Mouse (Mus musculus) stomach, postnatal 0 days (tissue): ENCODE results near the gene Arrdc2. TPM values are rescaled to one million over a fixed set of nuclear protein-coding genes. Genes with fewer than 3 reads are reported as not detected.

Experiments
- ATAC-seq: fragments of 200-750 bp; cut with Nextera tagmentation; 2 replicates; pipeline ENCODE4 v1.8.0; 2017; ENCODE audit not compliant: low FRiP score, low TSS enrichment
- DNase-seq: peaks from one replicate; pipeline ENCODE4 v3.0.0-alpha.2; 2016; ENCODE audit warnings: low spot score
- H3K27ac ChIP-seq: fragments of 300-500 bp; sonication (generic); replicated peaks from 2 replicates; pipeline ENCODE4 v1.5.1; 2014; ENCODE audit warnings: mild to moderate bottlenecking, control low read depth
- H3K27me3 ChIP-seq: fragments of 300-500 bp; sonication (generic); 2 replicates; pipeline ENCODE4 v1.6.1; 2014; ENCODE audit warnings: low read length; ENCODE audit not compliant: control insufficient read depth, insufficient read depth
- H3K36me3 ChIP-seq: fragments of 300-500 bp; sonication (generic); 2 replicates; pipeline ENCODE4 v1.6.1; 2014; ENCODE audit warnings: low read length, mixed read lengths; ENCODE audit not compliant: control insufficient read depth, insufficient read depth
- H3K4me1 ChIP-seq: fragments of 300-500 bp; sonication (generic); replicated peaks from 2 replicates; pipeline ENCODE4 v1.6.1; 2014; ENCODE audit warnings: antibody characterized with exemption; ENCODE audit not compliant: control insufficient read depth, insufficient read depth
- H3K4me2 ChIP-seq: fragments of 300-500 bp; sonication (generic); replicated peaks from 2 replicates; pipeline ENCODE4 v1.6.1; 2014; ENCODE audit warnings: low read depth, mild to moderate bottlenecking, control low read depth, moderate library complexity
- H3K4me3 ChIP-seq: fragments of 300-500 bp; sonication (generic); 2 replicates; pipeline ENCODE4 v1.5.1; 2014; ENCODE audit warnings: low read depth, low read length, control low read depth
- H3K9ac ChIP-seq: fragments of 300-500 bp; sonication (generic); 2 replicates; pipeline ENCODE4 v1.6.1; 2014; ENCODE audit warnings: mild to moderate bottlenecking, low read length, control low read depth, mixed read lengths
- H3K9me3 ChIP-seq: fragments of 300-500 bp; sonication (generic); 2 replicates; pipeline ENCODE4 v1.6.1; 2016; ENCODE audit warnings: low read length; ENCODE audit not compliant: control insufficient read depth
- CTCF ChIP-seq: IDR thresholded peaks from 2 replicates; pipeline ENCODE4 v1.5.1; 2016; ENCODE audit warnings: antibody characterized with exemption, low read depth, mild to moderate bottlenecking, moderate library complexity
- EP300 ChIP-seq: optimal IDR thresholded peaks from 2 replicates; pipeline ENCODE3; 2016; ENCODE audit warnings: antibody characterized with exemption
- WGBS: fragments of 180-500 bp; shearing (Covaris S2); extraction: QIAGEN DNeasy Blood & Tissue Kit; methylation state at CpG from one replicate; pipeline ENCODE4 v1.1.7; 2014; 5-methylcytosine and 5-hydroxymethylcytosine counted together
- microRNA-seq: library from miRNA; unstranded; fragments of <30 nt; microRNA quantifications from one replicate; pipeline ENCODE4, GENCODE M21; 2016
- polyA plus RNA-seq: library from polyadenylated mRNA; unstranded; fragments of >200 nt; fragmentation: Nextera tagmentation; extraction: Ambion mirVana; gene quantifications from 2 replicates; pipeline ENCODE4 v1.2.1, GENCODE M21; 2015

Arrdc2 gene
- polyA plus RNA-seq, 1 experiment from 2014 or later, result 6.8 TPM

- DNase-seq, result no peak
Observed at GRCm38 (mm10) chr8:70790846-70791245, 48.7 kb downstream of the Arrdc2 start.

DNA sequence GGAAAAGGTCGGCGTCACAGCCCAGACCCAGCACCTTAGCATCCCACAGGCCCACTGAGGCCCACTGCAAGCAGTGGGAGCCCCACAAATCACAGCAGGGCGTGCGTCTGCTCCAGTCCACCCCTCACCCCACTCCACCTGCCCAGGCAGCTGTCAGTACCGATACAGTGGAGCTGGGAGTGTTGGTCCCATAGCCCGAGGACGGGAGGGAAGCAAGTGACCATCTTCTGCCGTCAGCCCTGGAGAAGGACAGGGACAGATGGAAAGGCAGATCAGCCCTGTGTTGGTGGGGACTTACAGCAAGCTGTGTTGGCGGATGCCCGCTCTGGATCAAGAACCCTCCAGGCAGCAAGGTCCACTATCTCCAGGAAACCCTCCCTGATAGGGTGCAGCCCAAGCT is 50.5 kb downstream of the Arrdc2 start:
- TF ChIP-seq CTCF (no peak), EP300 (no peak)
- no peaks in the 10 kb centered on the region for H3K27me3 ChIP-seq
- H3K4me3 ChIP-seq, result no peak overlapping the region
- H3K4me2 ChIP-seq, result no peak overlapping the region
- peaks cover 8% of the 10 kb centered on the region for H3K36me3 ChIP-seq
- 90% methylated on average over 10 of the region's 10 CpGs for WGBS
- no peak for ATAC-seq
- H3K9me3 ChIP-seq, result no peaks in the 10 kb centered on the region
- DNase-seq, result no peak
- H3K9ac ChIP-seq, result no peak overlapping the region
- no peak overlapping the region for H3K27ac ChIP-seq
- peaks cover 8% of the 10 kb centered on the region; the same call in 1 of the 2 replicates for H3K4me1 ChIP-seq

More at GRCm38 (mm10) chr8:70790846-70791245, 48.7 kb downstream of the Arrdc2 start:
- Histone ChIP-seq H3K36me3 (peaks cover 5% of the 10 kb centered on the region), H3K9me3 (no peaks in the 10 kb centered on the region), H3K27ac (no peak overlapping the region; the same call in 1 of the 2 replicates), H3K4me1 (peaks cover 8% of the 10 kb centered on the region; the same call in 1 of the 2 replicates), H3K4me3 (peak overlapping the region; percentile 4; the same call in 1 of the 2 replicates), H3K9ac (peak overlapping the region; percentile 71), H3K27me3 (no peaks in the 10 kb centered on the region), H3K4me2 (peak overlapping the region; percentile 60)
- no peak for TF ChIP-seq CTCF
- no peak for TF ChIP-seq EP300
- ATAC-seq, result no peak
- WGBS, result 48% methylated on average over 8 of the region's 8 CpGs

DNA sequence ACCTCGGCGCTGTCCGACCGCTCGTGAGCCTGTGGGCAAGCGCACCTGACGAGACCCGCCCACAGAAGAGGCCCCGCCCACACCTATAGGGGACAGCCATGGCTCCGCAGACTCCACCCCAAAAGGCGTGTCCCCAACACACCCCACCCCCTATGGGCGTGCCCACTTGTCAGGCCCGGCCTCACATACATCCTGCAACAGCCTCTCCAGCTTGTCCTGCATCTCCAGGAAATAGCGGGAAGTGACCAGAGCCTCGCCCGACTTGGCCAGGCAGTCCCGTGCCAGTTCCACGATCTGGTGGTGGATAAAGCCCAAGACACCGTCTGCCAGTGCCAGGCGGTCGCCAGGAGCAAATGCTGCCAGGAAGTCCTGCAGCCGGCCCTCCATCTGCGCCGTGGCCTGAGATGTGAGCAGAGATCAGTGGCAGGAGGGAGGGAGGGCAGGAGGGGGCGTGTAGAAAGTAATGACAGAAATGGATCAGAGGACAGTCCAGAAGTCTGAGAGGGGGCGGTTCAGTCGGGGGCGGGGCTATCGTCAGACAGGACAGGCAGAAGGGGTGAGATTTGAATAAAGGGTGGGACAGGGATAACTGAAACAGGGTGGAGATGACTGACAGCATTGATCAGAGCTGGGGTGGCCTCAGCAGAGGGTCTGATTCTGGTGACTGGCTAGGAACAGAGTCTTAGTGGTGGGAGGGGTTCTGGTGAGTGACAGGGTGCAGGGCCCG is 51.4 kb downstream of the Arrdc2 start:
- Histone ChIP-seq H3K9ac (no peak overlapping the region), H3K4me1 (peaks cover 8% of the 10 kb centered on the region; the same call in 1 of the 2 replicates), H3K4me3 (no peak overlapping the region), H3K27ac (no peak overlapping the region), H3K27me3 (no peaks in the 10 kb centered on the region), H3K9me3 (no peaks in the 10 kb centered on the region), H3K36me3 (peaks cover 8% of the 10 kb centered on the region), H3K4me2 (no peak overlapping the region)
- ATAC-seq (peak; percentile 35), DNase-seq (peak; percentile 92)
- TF ChIP-seq CTCF (no peak), EP300 (no peak)
- WGBS, result 41% methylated on average over 30 of the region's 30 CpGs

- DNase-seq, result no peak
- WGBS, result 77% methylated on average over 3 of the region's 3 CpGs
- no peak overlapping the region for H3K27ac ChIP-seq
- H3K4me3 ChIP-seq, result no peak overlapping the region
- H3K4me1 ChIP-seq, result peaks cover 4% of the 10 kb centered on the region; the same call in 1 of the 2 replicates
- no peak overlapping the region for H3K4me2 ChIP-seq
- no peaks in the 10 kb centered on the region for H3K9me3 ChIP-seq
- H3K9ac ChIP-seq, result 0 out of 2 replicates have a peak overlapping the region, but pooled peaks have one; percentile 4
- TF ChIP-seq EP300, result no peak
- no peak for TF ChIP-seq CTCF
- H3K27me3 ChIP-seq, result no peaks in the 10 kb centered on the region
- no peak for ATAC-seq
- peaks cover 8% of the 10 kb centered on the region for H3K36me3 ChIP-seq
Observed at GRCm38 (mm10) chr8:70787051-70787445, 52.5 kb downstream of the Arrdc2 start.

DNA sequence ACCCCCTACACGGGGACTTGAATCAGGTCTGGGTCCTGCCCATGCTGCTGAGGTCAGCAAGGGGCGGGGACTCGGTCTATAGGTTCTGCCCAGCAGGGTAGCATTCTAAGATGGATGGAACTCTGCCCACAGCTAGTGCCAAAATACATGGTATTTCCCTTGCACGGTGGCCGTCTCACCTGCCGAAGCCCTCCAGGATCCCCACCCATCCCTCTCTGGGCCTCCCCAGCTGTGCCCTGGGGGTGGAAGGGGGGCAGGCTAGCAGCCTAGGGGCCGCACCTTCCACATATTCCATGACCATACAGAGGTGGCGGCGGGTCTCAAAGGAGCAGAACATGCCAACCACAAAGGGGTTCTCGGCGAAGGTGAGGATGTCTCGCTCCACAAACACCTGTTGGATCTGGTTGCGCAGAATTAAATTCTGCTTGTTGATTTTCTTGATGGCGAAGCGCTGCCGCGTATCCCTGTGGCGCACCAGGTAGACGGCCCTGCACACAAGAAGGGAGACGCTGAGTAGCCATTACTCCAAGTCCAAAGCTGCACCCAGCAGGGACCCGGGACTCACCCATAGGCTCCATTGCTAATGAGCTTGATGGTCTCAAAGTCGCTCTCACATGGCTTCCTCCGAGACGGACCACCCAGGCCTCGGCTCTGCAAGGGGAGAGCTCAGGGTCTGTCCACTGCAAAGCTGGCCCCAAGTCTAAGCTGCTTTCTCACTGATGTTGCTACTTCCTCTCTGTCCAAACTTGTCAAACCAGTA is 53.0 kb downstream of the Arrdc2 start:
- Histone ChIP-seq H3K4me2 (no peak overlapping the region), H3K4me3 (no peak overlapping the region), H3K9me3 (no peaks in the 10 kb centered on the region), H3K27me3 (no peaks in the 10 kb centered on the region), H3K36me3 (peaks cover 9% of the 10 kb centered on the region), H3K27ac (no peak overlapping the region), H3K9ac (no peak overlapping the region), H3K4me1 (peaks cover 4% of the 10 kb centered on the region; the same call in 1 of the 2 replicates)
- WGBS, result 91% methylated on average over 25 of the region's 25 CpGs
- ATAC-seq, result no peak
- TF ChIP-seq EP300, result no peak
- no peak for TF ChIP-seq CTCF
- DNase-seq, result no peak

Small RNAs within 50 kb of the gene (microRNA-seq; reads per million reads assigned to microRNA genes)
- gene Mir7240, result not detected

Other genes with a start within 250 kb of the Arrdc2 start
- 37.4 and 39.3 TPM in 2 replicates for gene Isyna1, start 245.3 kb downstream of the Arrdc2 start, polyA plus RNA-seq
- gene Ssbp4, start 230.8 kb downstream of the Arrdc2 start, polyA plus RNA-seq, result 66.7 and 83.8 TPM in 2 replicates
- 2.3 and 2.7 TPM in 2 replicates for gene Lrrc25, start 223.6 kb downstream of the Arrdc2 start, polyA plus RNA-seq
- gene Gdf15, start 207.3 kb downstream of the Arrdc2 start, polyA plus RNA-seq, result 0.30 and 0.33 TPM in 2 replicates
- gene Pgpep1, start 179.3 kb downstream of the Arrdc2 start, polyA plus RNA-seq, result 23.3 and 25.2 TPM in 2 replicates
- 141 and 147 TPM in 2 replicates for gene Lsm4, start 166.5 kb downstream of the Arrdc2 start, polyA plus RNA-seq
- gene Jund, start 140.8 kb downstream of the Arrdc2 start, polyA plus RNA-seq, result 78.3 and 108 TPM in 2 replicates
- 0.05 TPM in 1 of 2 replicates, not detected in the other for gene Iqcn, start 136.3 kb downstream of the Arrdc2 start, polyA plus RNA-seq
- gene Gm3336, start 121.2 kb downstream of the Arrdc2 start, polyA plus RNA-seq, result 29.7 and 32.2 TPM in 2 replicates
- 0.27 and 0.35 TPM in 2 replicates for gene Pde4c, start 116.0 kb downstream of the Arrdc2 start, polyA plus RNA-seq
- gene Rab3a, start 85.0 kb downstream of the Arrdc2 start, polyA plus RNA-seq, result 18.9 and 19.0 TPM in 2 replicates
- gene Mpv17l2, start 78.8 kb downstream of the Arrdc2 start, polyA plus RNA-seq, result 77.3 and 80.1 TPM in 2 replicates
- gene Pik3r2, start 63.0 kb downstream of the Arrdc2 start, polyA plus RNA-seq, result 36.8 and 39.0 TPM in 2 replicates
- 5.6 and 5.7 TPM in 2 replicates for gene Mast3, start 34.7 kb downstream of the Arrdc2 start, polyA plus RNA-seq
- gene Il12rb1, start 31.3 kb downstream of the Arrdc2 start, polyA plus RNA-seq, result 0.19 and 0.29 TPM in 2 replicates
- gene Kcnn1, start 23.5 kb upstream of the Arrdc2 start, polyA plus RNA-seq, result 0.64 and 0.72 TPM in 2 replicates
- gene Ccdc124, start 34.2 kb upstream of the Arrdc2 start, polyA plus RNA-seq, result 73.2 and 74.1 TPM in 2 replicates
- 42.8 and 58.5 TPM in 2 replicates for gene Slc5a5, start 53.0 kb upstream of the Arrdc2 start, polyA plus RNA-seq
- 4,207 and 4,214 TPM in 2 replicates for gene Rpl18a, start 57.7 kb upstream of the Arrdc2 start, polyA plus RNA-seq
- gene Map1s, start 66.2 kb upstream of the Arrdc2 start, polyA plus RNA-seq, result 15.2 and 15.6 TPM in 2 replicates